Mouse (Mus musculus) right cerebral cortex, adult 2 months (tissue): ENCODE data around the gene Hoxc5.

Experiments
- DNase-seq, 2 experiments: peaks; one replicate each; pipeline ENCODE4 v3.0.0; 2021 to 2022; ENCODE audit warnings: low spot score in 2 of 2

Gene Hoxc5

DNA sequence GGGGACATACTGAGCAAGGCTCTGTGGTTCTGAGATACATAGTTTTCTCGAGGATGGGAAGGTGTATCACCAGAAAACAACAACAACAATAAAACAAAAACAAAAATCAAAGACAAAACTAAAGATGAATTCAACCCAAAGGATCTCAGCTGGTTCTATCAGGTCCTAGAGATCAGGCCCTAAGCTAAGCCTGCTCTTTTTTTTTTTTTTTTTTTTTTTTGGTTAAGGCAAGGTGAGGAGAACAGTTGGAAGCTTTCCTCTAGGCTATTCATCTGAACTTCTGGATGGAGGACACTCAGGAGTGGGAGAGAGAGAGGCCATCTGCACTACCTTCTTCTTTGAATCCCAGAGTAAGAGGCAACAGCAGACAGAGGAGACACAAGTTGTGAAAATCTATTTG is 70.3 kb downstream of the Hoxc5 start:
- no peak for DNase-seq

DNA sequence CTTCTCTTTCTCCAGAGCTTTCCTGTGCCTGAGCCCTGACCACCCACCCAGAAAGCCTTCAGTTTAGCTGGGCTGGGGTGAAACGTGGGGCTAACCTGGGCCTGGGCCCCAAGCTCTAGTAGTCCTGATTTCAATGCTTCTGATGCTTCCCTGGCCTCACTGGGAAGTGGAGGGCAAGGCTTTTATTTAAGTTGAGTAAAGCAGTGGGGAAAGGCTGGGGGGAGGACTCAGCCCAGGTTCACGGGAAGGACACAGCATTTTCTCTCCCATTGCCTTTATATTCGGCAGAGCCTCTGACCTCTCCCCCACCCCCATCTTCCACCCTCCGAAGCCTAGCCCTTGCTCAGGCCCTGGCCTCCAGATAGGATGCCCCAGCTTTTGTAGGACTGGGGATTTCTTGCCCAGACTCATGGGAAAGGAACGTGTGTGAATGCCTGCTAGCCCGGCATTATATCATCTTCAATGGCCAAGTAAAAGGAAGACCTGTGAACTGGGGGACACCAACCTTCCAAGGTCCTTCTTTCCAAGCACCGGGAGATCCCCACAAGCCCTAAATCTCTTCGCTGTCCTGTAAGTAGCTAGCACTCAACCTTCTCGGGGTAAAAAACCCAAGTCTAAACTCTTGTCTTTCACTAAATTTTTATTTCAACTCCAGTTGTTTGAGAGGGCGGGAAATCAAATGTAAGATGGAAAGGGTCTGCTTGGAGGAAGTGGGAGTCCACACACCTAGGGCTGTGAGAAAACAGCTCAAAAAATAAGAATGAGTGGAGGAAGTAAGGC is 71.6 kb downstream of the Hoxc5 start:
- DNase-seq: no peak

DNA sequence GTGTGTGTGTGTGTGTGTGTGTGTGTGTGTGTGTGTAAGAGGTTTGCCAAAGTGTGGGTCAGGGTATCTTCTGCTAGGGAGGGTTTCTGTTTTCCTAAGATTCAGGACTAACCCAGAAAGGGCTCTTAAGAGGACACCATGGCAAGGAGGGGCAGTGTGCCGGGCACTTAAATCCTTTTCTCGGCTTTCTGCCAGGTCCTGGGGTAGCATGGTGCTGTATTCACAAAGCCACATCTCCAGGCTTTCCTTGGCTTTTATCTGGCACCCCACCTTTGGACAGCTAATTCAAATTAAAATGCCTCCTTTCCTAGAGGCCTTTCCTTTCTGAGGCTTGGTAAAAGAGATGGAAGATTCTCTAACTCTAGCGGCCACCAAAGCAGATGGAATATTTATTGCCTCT is 72.4 kb downstream of the Hoxc5 start:
- no peak for DNase-seq

DNA sequence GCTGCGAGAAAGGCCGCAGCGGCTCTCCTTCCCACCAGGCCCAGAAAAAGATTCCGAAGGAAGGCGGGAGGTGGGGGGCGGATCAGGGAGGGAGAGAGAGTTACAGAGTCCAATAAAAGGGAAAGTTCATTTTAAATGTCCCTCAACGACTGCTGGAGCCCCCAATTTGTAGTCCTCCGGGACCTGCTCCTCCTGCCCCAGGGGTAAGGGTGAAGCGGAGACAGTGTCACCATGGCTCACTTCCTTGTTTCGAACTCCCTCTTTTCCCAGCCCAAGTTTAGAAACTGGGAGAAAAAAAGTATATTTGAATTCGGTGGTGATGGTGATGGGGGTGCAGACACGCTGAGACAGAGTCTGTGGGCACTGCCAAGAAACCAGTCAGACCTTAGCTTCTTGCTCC is 73.4 kb downstream of the Hoxc5 start:
- no peak for DNase-seq

DNA sequence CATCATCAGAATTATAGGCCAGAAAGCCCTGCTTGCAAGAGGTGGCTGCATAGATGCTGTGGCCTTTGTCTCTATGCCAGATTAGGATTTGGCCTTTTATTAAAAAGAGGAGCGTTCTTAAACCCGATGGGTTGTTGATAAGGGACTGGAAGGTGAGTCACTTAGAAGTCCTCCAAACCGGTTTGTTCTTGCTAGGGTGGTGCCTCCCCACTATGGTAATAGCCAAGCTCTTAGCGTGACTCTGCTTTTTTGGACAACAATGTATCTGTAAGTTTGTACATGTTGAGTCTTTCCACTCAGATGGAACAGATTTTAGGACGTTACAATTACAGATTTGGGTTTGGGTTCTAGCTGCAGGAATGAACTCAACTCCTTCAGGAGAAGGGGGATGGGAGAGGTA is 74.4 kb downstream of the Hoxc5 start:
- no peak for DNase-seq

DNA sequence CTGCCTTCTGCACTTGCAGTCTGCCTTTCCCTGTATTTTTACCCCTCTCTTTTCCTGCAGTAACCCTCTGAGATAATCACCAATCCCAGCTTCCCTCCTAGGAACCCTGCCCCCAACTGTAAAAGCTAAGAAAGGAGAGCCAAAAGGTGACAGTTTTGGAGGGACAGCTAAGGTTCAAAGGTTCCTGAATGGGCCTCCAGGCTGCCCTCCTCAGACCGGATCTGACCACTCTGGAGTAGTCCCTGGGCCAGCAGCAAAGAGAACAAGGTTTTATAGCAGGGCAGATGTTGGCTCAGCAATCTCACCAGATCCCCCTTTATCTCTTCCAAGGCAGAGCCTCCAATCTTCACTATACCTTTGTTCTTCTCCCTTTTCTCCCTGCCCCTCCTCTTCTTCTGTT is 75.0 kb downstream of the Hoxc5 start:
- no peak for DNase-seq

DNA sequence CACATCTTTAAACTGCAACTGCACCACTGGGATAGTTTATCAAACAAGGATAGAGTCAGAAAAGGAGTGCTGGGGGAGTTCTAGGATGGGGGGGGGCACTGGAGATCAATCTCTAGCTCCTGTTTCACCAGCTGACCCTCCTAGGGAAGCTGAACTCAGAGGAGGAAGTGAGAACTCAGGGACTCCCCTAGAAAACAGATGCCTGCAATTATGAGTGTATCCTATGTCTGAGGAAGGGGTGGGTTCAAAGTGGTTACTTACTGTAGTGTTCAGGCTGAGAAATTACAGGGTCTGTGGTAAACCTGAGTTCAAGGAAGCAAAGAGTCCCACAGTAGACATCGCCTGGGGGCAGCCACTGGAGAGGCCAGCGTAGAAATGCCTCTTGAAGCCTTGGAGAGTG is 84.4 kb downstream of the Hoxc5 start:
- DNase-seq: no peak

DNA sequence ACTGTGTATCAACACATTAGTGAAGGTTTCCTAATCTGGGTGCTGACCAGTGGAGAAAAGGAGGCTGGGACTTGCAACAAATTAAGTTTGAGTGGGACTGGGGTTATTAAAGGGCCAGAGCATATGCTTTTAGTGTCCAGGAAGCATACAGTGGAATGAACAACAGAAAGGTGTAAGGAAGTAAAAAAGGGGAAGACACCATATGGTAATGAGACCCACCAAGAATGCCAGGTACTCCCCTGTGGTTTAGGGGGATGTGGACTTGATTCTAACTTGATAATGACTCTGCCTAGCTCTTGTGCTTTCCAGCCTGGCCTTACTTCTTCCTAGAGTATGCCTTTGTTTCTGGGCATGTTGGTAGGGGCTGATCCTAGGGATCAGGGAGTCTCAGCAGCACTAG is 86.0 kb downstream of the Hoxc5 start:
- no peak for DNase-seq

DNA sequence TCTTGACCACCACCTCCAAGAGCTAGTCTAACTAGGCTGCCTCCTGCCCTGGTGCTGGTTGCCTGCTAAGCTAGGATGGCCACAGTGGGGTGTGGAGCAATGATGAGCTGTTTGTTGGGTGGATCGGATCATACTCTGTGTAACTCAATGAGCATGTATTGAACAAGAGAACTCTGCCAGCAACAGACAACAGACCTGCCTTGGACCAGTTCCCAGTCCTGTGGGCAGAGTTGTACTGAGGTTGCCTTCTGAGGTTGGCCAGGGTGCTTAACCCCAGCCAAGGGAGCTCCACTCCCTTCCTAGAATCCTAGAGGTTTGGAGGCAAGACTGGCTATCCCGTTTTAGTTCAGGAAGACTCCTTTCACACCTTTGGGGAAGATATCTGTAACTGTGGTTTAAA is 89.2 kb downstream of the Hoxc5 start:
- DNase-seq: no peak

DNA sequence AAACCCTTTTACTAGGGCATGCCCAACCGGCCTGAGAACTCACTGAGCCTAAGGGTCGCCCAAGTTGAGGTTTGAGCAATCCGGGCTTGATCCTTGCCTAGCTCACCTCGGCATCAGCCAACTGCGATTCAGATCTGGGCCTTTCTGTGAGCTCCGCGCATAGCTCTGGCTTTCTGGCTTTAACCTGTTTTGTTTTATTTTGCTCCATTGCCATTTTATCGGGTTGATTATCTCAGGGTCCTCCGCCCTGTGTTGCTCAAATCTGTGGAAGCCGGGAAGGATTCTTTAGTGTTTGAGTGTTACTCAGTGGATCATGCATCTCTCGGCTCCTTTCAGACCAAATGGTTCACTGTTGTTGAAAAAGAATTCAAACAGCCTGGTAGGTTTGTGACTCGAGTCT is 91.5 kb downstream of the Hoxc5 start:
- no peak for DNase-seq

DNA sequence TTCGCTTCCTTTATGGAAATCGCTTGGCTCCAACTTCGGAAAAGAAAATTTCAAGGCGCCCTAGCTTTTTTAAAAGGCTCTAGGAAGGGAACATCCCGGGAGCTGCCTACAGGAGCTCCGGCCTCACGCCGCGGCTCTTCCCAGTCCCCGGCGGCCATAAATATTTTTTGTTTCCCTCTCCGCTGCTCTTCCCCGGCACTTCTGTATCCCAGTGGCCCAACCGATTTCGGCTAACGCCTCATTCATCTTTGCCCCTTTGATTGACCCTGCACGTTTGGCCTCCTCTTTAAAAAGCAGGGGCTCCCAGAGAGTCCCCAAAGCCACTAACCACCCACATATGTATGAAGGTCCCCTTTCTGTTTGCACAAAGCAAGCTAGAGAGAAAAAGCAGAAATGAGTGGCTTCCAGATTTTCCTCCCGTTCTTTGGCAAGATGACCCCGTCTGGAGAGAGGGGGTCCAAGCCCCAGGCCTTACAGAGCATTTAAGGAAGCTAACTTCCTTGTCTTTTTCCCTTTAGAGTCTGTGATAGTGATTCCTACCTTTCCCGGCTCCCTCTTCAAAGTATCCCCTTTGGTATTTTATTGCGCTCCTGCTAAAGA is 92.2 kb downstream of the Hoxc5 start:
- DNase-seq: no peak

DNA sequence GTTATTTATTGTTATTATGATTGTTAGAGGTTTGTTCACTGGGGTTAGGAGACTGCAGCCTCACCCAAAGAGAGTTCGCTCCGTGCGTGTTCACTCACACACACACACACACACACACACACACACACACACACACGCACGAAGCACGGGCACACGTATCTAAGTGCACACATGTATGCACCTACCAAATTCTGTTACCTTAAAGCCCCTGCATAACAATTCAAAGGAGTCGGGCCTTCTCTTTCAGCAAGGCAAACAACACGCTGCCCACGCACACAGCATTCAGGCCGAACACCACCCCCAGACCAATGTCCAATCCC is 92.7 kb downstream of the Hoxc5 start:
- no peak for DNase-seq

DNA sequence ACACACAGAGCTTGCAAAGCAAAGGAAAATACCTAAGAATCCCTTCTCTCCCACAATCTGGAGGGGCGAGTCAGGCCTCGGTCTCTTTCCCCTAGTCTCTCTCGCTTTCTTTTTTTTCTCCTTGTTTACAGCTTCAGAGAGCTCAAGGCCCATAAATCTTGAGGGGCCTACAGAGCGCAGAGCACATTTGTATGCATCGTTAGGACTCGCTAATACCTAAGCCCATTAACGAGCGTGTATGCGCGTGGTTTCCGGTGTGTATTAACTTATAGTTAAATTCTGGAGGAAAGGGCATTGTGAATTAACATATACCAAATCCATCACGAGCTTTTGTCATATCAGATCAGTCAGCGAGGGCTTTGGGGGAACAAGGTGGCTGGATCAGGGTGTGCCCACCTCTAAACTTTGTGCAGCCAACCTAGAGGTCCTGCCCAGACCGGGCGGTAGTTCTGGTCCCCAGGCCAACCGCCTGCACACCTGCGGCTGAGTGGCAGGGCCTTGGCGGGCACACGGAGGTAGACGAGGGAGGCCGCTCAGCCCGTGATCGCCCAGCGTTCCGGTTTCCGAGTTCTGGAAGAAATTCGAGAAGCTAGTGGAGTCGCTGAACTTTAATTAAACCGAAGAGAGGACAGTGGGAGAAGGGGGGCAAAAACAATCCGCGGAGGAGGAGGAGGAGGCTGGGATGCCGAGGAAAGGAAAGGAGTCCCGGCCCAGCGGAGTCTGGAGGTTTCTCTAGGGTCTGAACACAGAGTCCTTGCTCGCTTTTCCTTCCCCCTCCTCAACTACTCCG is 93.3 kb downstream of the Hoxc5 start:
- DNase-seq: peak in 1 of 2 experiments; percentile 5

DNA sequence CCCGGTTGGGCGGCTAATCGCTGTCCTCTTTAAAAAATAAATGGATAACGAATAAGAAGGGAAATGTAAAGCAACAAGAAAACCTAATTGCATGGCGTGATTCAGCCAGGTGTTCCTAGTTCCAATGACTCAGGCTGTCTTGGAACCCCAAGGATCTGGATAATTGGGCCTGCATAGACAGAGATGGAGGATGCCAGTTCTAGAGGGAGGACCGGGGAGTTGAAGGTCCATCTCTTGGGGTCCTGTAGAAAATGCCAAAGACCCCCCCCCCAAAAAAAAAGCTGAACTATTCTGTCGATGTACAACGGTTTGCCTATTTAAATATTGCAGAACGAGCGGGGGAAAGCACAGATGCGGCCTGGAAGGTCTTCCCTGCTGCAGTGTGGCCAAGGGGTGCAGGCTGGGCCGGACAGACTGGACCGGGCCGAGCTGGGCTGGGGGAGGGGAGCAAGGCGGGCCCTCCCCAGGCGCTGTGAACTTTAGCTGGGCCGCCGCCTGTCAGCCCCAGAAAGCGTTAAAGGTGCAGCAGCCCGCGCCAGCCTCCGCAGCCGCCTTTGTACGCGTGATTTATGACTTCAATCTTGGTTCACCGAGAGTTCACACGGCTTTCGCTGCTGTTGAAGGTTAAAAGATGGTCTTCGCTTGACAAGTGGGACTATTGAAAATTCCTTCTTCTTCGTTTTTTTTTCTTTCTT is 94.0 kb downstream of the Hoxc5 start:
- DNase-seq: no peak

DNA sequence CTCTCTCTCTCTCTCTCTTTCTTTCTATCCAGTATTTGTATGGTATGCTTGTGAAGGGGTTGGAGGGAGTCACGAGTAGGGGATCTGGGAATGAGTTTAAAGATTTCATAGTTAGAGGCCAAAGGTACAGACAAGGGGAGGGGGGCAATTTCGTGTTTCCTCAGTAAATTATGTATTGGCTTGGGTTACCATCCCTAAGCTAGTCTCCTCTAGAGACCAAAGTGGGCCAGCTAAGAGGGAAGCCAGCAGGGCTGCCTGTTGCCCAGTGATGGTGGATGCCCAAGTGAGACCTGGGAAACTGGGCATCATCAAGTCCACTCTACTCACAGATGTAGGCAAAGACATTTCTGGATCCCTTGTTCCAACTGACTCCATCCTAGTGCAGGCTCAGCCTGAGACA is 94.7 kb downstream of the Hoxc5 start:
- no peak for DNase-seq

DNA sequence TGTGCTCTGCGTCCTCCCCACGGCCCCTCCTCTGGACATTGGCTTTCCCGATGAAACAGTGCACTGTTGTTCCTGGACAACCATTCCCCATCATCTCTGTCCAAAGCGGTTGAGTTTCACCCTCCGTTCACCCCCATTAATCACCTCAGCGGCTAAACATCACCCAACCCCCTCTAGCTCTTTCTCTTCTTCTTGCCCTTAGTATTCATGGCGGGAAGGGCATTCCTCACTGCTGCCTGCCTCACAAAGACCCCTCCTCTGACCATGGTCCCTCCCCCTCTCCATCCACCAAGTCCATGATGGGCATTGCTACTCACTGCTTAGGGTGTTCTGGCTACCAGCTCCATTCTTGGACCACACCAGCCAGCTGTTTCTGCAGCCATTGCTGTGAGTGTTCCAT is 98.4 kb downstream of the Hoxc5 start:
- DNase-seq: no peak
